Mouse (Mus musculus) bone marrow macrophage, adult 2 months (primary cell): ENCODE measurements around the gene Paqr7.

ENCODE experiments used
- CTCF ChIP-seq: IDR thresholded peaks from 2 replicates; pipeline ENCODE4 v1.5.1; 2012; ENCODE audit warnings: low read depth, mild to moderate bottlenecking, low read length, moderate library complexity
- POLR2A ChIP-seq: IDR thresholded peaks from 2 replicates; pipeline ENCODE4 v1.6.1; 2012; ENCODE audit warnings: mild to moderate bottlenecking, low read depth, low read length, borderline replicate concordance

DNA sequence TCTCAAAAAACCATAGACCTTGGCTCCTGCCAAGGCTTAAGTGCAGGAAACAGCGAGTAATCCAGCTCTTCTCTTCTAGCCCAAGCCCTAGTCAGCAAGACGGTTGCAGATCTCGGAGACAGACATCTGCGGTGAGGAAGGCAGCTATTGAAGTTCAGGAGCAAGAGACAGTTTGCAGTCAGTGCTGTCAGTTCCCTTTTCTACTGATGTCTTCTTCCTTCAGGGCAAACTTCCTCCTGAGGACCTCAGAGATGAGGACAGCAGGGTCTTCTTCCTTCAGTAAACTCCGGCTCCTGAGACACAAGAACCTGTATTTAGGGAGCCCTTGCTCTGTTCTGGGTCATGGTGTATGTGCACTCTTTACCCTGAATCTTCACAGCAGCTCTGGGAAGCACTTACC, 29.7 kb downstream of the Paqr7 start:
- TF ChIP-seq CTCF = no peak
- no peak for TF ChIP-seq POLR2A
